Mouse (Mus musculus) midbrain, embryonic 12.5 days (tissue): Measurements from ENCODE around the gene Gpr156. TPM values are rescaled to one million over a fixed set of nuclear protein-coding genes. Genes with fewer than 3 reads are reported as not detected.

Experiments used
- ATAC-seq: fragments of 200-750 bp; cut with Nextera tagmentation; 2 replicates; pipeline ENCODE4 v1.8.0; 2017; ENCODE audit warnings: low read depth, moderate TSS enrichment, moderate library complexity; ENCODE audit not compliant: low FRiP score
- H3K27ac ChIP-seq: fragments of 300-500 bp; sonication (generic); replicated peaks from 2 replicates; pipeline ENCODE4 v1.5.1; 2016; ENCODE audit warnings: mild to moderate bottlenecking
- H3K27me3 ChIP-seq: fragments of 300-500 bp; sonication (generic); 2 replicates; pipeline ENCODE4 v1.6.1; 2016; ENCODE audit warnings: mild to moderate bottlenecking
- H3K36me3 ChIP-seq: fragments of 300-500 bp; sonication (generic); 2 replicates; pipeline ENCODE4 v1.6.1; 2016
- H3K4me1 ChIP-seq: fragments of 300-500 bp; sonication (generic); 2 replicates; pipeline ENCODE4 v1.6.1; 2016
- H3K4me2 ChIP-seq: fragments of 300-500 bp; sonication (generic); replicated peaks from 2 replicates; pipeline ENCODE4 v1.6.1; 2016; ENCODE audit warnings: mild to moderate bottlenecking, moderate library complexity
- H3K4me3 ChIP-seq: fragments of 300-500 bp; sonication (generic); 2 replicates; pipeline ENCODE4 v1.5.1; 2016; ENCODE audit warnings: mild to moderate bottlenecking
- H3K9ac ChIP-seq: fragments of 300-500 bp; sonication (generic); replicated peaks from 2 replicates; pipeline ENCODE4 v1.6.1; 2016; ENCODE audit warnings: mild to moderate bottlenecking, moderate library complexity
- H3K9me3 ChIP-seq: fragments of 300-500 bp; sonication (generic); 2 replicates; pipeline ENCODE4 v1.6.1; 2016; ENCODE audit warnings: mild to moderate bottlenecking
- WGBS: fragments of 180-500 bp; shearing (Covaris S2); methylation state at CpG from one replicate; pipeline ENCODE4 v1.1.7; 2016; 5-methylcytosine and 5-hydroxymethylcytosine counted together
- polyA plus RNA-seq: library from polyadenylated mRNA; unstranded; fragments of >200 nt; fragmentation: Nextera tagmentation; extraction: Ambion mirVana; gene quantifications from 2 replicates; pipeline ENCODE4 v1.2.1, GENCODE M21; 2016

The Gpr156 gene
- polyA plus RNA-seq, 1 experiment from 2014 or later: 6.8 TPM

DNA sequence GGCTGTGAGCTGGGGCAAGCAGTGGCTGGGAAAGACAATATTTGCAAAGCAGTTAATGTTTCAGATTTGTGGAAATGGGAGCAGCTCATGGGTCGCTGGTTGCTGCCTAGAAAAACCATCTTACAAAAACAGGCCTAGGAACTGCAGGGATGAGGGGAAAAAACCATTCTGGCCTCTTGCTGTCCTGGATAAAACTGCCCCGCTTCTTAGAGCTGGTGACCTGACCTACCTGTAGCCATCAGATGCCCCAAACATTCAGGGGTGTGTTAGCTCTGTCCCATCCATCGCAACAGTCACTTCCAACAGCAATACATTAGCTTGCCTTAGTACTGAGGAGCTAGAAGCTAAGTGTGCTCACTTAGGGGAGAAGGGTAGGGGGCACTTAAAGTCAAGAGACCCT lies 27.3 kb upstream of the Gpr156 start:
- Histone ChIP-seq H3K4me1 (peaks cover 16% of the 10 kb centered on the region), H3K4me2 (no peak overlapping the region), H3K9me3 (no peaks in the 10 kb centered on the region), H3K36me3 (peaks cover 3% of the 10 kb centered on the region; the same call in 1 of the 2 replicates), H3K27ac (no peak overlapping the region), H3K4me3 (no peak overlapping the region), H3K9ac (no peak overlapping the region), H3K27me3 (no peaks in the 10 kb centered on the region)
- no peak for ATAC-seq
- 93% methylated on average over 3 of the region's 3 CpGs for WGBS

DNA sequence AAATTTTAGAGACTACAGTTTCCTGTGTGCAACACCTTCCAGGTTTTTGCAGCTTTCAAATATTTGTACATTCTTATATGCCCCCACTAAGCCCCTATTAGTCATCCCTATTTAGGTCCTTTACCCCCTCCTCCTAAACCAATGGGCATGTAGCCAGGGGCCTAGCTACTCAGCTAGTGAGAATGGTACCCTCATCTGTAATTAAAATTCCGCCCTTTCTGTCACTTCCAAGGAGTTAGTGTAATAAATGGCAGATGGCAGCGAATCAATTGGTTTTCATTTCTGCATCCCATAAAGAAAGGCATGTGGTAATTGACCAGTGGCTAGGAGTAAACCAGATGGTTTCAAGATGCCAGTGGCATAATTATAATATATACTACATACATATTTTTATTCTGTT lies 23.6 kb upstream of the Gpr156 start:
- peak overlapping the region; percentile 42 for H3K27ac ChIP-seq
- H3K4me3 ChIP-seq: no peak overlapping the region
- WGBS: 58% methylated on average over 2 of the region's 2 CpGs

DNA sequence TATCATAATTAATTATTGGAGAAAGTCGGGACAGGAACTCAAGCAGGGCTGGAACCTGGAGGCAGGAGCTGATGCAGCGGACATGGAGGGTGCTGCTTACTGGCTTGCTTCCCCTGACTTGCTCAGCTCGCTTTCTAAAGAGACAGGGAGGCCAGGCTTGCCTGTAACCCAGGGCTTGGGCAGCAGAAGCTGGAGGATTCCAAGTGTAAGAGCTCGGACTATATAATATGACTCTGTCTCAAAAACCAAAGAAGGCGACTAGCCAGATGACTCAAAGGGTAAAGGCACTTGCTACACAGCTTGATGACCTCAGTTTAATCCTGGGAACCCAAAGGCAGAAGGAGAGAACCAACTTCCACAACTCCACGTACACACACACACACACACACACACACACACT lies 22.9 kb upstream of the Gpr156 start:
- H3K4me3 ChIP-seq: no peak overlapping the region
- no peak for ATAC-seq
- H3K27ac ChIP-seq: peak overlapping the region; percentile 42
- H3K36me3 ChIP-seq: no peaks in the 10 kb centered on the region
- peaks cover 16% of the 10 kb centered on the region for H3K4me1 ChIP-seq
- 73% methylated on average over 6 of the region's 6 CpGs for WGBS
- H3K9ac ChIP-seq: no peak overlapping the region
- H3K4me2 ChIP-seq: no peak overlapping the region
- H3K27me3 ChIP-seq: no peaks in the 10 kb centered on the region
- no peaks in the 10 kb centered on the region for H3K9me3 ChIP-seq

More for the DNA sequence above, 23.6 kb upstream of the Gpr156 start:
- Histone ChIP-seq H3K4me1 (peaks cover 16% of the 10 kb centered on the region), H3K9me3 (no peaks in the 10 kb centered on the region), H3K27me3 (no peaks in the 10 kb centered on the region), H3K36me3 (no peaks in the 10 kb centered on the region), H3K9ac (no peak overlapping the region), H3K4me2 (no peak overlapping the region)
- ATAC-seq: 0 out of 2 replicates have a peak, but pooled peaks have one; percentile 38

DNA sequence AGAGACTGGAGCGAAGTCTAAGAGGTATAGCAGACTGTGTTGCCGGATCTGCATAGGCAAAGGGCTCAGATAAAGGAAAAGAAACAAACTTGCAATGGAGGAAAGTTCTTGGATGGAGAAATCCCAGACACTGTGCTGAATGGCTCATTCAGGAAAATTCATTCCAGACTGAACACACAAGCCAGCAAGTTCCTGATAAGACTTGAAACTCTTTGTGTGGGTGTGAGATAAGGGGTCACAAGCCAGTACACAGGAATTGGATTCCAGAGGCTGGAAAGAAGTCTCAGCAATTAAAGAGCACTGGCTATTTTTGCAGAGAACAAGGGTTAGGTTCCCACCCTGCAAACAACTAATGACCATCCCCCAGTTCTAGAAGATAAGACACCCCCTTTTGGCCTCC lies 22.4 kb upstream of the Gpr156 start:
- Histone ChIP-seq H3K4me2 (no peak overlapping the region), H3K9ac (no peak overlapping the region), H3K27ac (no peak overlapping the region), H3K4me1 (peaks cover 16% of the 10 kb centered on the region), H3K27me3 (no peaks in the 10 kb centered on the region), H3K9me3 (no peaks in the 10 kb centered on the region), H3K4me3 (no peak overlapping the region), H3K36me3 (no peaks in the 10 kb centered on the region)
- 95% methylated on average over 2 of the region's 2 CpGs for WGBS
- no peak for ATAC-seq

DNA sequence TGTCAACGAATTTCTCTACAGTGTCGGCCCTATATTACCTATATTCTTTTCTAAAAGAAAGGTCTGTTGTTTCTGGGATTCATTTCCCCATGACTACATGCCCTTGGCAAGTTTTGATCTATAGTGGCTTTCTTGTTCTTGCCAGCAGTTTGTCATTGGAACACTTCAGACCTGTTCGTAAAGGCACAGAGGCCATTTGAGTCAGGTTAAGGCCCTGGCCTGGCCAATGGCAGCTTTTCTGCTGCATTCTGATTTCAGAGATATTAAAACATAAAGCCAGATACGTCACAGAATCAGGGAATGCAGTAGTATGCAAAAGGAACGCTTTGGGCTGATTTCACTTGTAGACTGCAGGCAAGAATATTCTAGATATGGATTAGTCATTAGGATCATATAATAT lies 17.5 kb upstream of the Gpr156 start:
- Histone ChIP-seq H3K27me3 (no peaks in the 10 kb centered on the region), H3K4me1 (no peaks in the 10 kb centered on the region), H3K9me3 (no peaks in the 10 kb centered on the region), H3K36me3 (no peaks in the 10 kb centered on the region), H3K27ac (no peak overlapping the region), H3K9ac (no peak overlapping the region), H3K4me2 (no peak overlapping the region), H3K4me3 (no peak overlapping the region)
- ATAC-seq: no peak
- 89% methylated on average over 5 of the region's 5 CpGs for WGBS

DNA sequence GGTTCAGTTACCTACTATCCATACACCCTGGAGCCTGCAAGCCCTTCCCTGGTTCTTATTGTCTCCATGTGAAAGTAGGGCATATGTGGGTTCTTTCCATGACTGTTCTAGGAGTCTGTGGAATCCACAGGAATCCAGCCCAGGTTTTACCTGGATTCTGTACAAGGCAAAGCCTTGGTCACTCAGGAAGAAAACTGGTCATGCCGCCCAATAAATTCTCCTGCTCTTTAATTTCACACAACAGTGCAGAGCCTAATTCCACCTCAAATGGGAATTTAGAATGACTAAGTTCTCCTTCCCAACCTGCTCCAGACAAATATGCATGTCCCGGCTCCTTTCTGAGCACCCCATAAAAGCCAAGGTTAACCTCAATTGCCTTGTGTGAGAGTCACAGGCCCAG lies 16.9 kb upstream of the Gpr156 start:
- ATAC-seq: no peak
- H3K4me2 ChIP-seq: no peak overlapping the region
- H3K27ac ChIP-seq: no peak overlapping the region
- 36% methylated on average over 2 of the region's 2 CpGs for WGBS
- no peak overlapping the region for H3K9ac ChIP-seq
- H3K27me3 ChIP-seq: no peaks in the 10 kb centered on the region
- H3K4me3 ChIP-seq: no peak overlapping the region
- no peaks in the 10 kb centered on the region for H3K36me3 ChIP-seq
- H3K9me3 ChIP-seq: no peaks in the 10 kb centered on the region
- H3K4me1 ChIP-seq: no peaks in the 10 kb centered on the region

GRCm38 (mm10) chr16:37901318-37901717 lies 15.0 kb upstream of the Gpr156 start:
- Histone ChIP-seq H3K4me1 (no peaks in the 10 kb centered on the region), H3K4me3 (no peak overlapping the region), H3K4me2 (no peak overlapping the region), H3K9me3 (0 out of 2 replicates have a peak, but pooled peaks cover 3% of the 10 kb centered on the region), H3K27ac (no peak overlapping the region), H3K36me3 (no peaks in the 10 kb centered on the region), H3K9ac (no peak overlapping the region), H3K27me3 (no peaks in the 10 kb centered on the region)
- 41% methylated on average over 11 of the region's 11 CpGs for WGBS
- ATAC-seq: no peak

- 96% methylated on average over 3 of the region's 3 CpGs for WGBS
- no peak overlapping the region for H3K4me2 ChIP-seq
- H3K27ac ChIP-seq: no peak overlapping the region
- H3K9me3 ChIP-seq: 0 out of 2 replicates have a peak, but pooled peaks cover 3% of the 10 kb centered on the region
- no peaks in the 10 kb centered on the region for H3K27me3 ChIP-seq
- no peak for ATAC-seq
- no peak overlapping the region for H3K9ac ChIP-seq
- no peak overlapping the region for H3K4me3 ChIP-seq
- no peaks in the 10 kb centered on the region for H3K4me1 ChIP-seq
- H3K36me3 ChIP-seq: no peaks in the 10 kb centered on the region
Measured at GRCm38 (mm10) chr16:37906456-37906855, 9.8 kb upstream of the Gpr156 start.

- Histone ChIP-seq H3K4me3 (no peak overlapping the region), H3K27me3 (peaks cover 14% of the 10 kb centered on the region), H3K9ac (no peak overlapping the region), H3K4me2 (no peak overlapping the region), H3K9me3 (no peaks in the 10 kb centered on the region), H3K36me3 (no peaks in the 10 kb centered on the region), H3K4me1 (peaks cover 12% of the 10 kb centered on the region; the same call in 1 of the 2 replicates), H3K27ac (no peak overlapping the region)
- WGBS: 77% methylated on average over 1 of the region's 1 CpGs
- ATAC-seq: no peak
Measured at GRCm38 (mm10) chr16:37911086-37911485, 5.2 kb upstream of the Gpr156 start.

DNA sequence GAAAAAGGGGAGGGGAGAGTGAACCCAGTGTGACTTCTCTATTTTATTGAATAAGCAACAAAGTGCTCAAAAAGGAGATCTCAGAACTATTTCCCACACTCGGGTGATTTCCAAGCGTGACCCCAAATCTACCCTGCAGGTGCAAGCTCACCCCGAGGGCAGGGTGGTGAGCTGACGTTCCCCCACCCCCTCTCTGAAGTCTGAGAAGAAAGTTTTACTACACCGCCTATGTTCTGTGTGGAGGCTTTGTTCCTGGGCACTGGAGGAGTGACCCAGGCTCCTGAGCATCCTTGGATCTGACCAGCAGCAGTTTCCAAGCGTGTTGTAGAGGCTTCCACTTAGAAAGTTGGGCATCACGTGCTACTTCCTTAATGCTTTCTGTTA lies 514 bp downstream of the Gpr156 start:
- Histone ChIP-seq H3K36me3 (no peaks in the 10 kb centered on the region), H3K4me3 (peak overlapping the region; percentile 56), H3K4me2 (peak overlapping the region; percentile 83), H3K27ac (no peak overlapping the region), H3K27me3 (peaks cover 23% of the 10 kb centered on the region), H3K9me3 (no peaks in the 10 kb centered on the region), H3K4me1 (peaks cover 25% of the 10 kb centered on the region; the same call in 1 of the 2 replicates), H3K9ac (peak overlapping the region; percentile 67)
- 12% methylated on average over 7 of the region's 7 CpGs for WGBS
- no peak for ATAC-seq

DNA sequence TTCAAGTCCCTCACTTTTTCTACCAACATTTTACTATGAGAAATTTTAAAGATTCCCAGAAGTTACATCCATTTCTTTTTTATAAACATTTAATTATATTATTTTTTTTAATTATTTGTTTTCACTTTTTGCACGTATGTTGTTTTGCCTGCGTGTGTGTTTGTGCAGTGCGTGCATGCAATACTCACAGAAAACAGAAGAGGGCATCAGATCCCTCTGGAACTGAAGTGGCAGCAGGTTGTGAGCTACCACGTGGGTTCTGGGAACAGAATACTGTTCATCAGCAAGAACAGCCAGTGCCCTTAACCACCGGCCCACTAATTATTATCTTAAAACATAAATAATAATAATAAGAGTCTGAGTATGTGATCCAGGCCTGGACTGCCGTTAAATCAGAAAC lies 2.7 kb downstream of the Gpr156 start:
- Histone ChIP-seq H3K4me3 (no peak overlapping the region), H3K4me2 (no peak overlapping the region), H3K4me1 (peaks cover 25% of the 10 kb centered on the region; the same call in 1 of the 2 replicates), H3K9ac (no peak overlapping the region), H3K36me3 (no peaks in the 10 kb centered on the region), H3K27me3 (peaks cover 23% of the 10 kb centered on the region), H3K9me3 (no peaks in the 10 kb centered on the region), H3K27ac (no peak overlapping the region)
- 88% methylated on average over 6 of the region's 6 CpGs for WGBS
- no peak for ATAC-seq

- peaks cover 19% of the 10 kb centered on the region for H3K4me1 ChIP-seq
- WGBS: 54% methylated on average over 8 of the region's 8 CpGs
- peak; percentile 72 for ATAC-seq
- no peaks in the 10 kb centered on the region for H3K36me3 ChIP-seq
- no peak overlapping the region for H3K9ac ChIP-seq
- no peak overlapping the region for H3K4me3 ChIP-seq
- peaks cover 10% of the 10 kb centered on the region; the same call in 1 of the 2 replicates for H3K27me3 ChIP-seq
- H3K9me3 ChIP-seq: no peaks in the 10 kb centered on the region
- H3K27ac ChIP-seq: peak overlapping the region; percentile 67
- H3K4me2 ChIP-seq: 0 out of 2 replicates have a peak overlapping the region, but pooled peaks have one; percentile 0
Measured at GRCm38 (mm10) chr16:37920842-37921409, 4.6 kb downstream of the Gpr156 start.

GRCm38 (mm10) chr16:37926087-37926486 lies 9.8 kb downstream of the Gpr156 start:
- no peak overlapping the region; the same call in 1 of the 2 replicates for H3K9ac ChIP-seq

More at GRCm38 (mm10) chr16:37926087-37926486, 9.8 kb downstream of the Gpr156 start:
- H3K27ac ChIP-seq: peak overlapping the region; percentile 81
- no peaks in the 10 kb centered on the region for H3K27me3 ChIP-seq
- peaks cover 30% of the 10 kb centered on the region for H3K4me1 ChIP-seq
- no peak overlapping the region for H3K4me3 ChIP-seq
- no peaks in the 10 kb centered on the region for H3K9me3 ChIP-seq
- no peaks in the 10 kb centered on the region for H3K36me3 ChIP-seq
- peak; percentile 70 for ATAC-seq
- WGBS: 3% methylated on average over 7 of the region's 7 CpGs
- peak overlapping the region; percentile 31 for H3K4me2 ChIP-seq
